Mouse (Mus musculus): Measurements from ENCODE around the gene Vtn.

DNA sequence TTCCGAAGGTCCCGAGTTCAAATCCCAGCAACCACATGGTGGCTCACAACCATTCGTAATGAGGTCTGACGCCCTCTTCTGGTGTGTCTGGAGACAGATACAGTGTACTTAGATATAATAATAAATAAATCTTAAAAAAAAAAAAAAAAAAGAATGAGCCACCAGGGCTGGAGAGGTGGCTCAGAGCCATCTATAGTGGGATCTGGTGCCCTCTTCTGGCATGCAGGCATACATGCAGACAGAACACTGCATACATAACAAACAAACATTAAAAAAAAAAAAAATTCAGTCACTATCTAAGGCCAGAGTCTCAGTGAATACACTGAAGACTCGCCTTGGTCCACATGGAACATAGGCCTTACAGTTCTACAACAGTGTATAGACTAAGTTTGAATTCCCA, 10.3 kb downstream of the Vtn start:
- TF ChIP-seq EP300 (IDR thresholded peaks at IDR 0.05; ENCODE audit: insufficient read depth, low read depth, low read length) (no peak), POLR2A (IDR thresholded peaks at IDR 0.05; ENCODE audit: insufficient read depth, low read length) (no peak), CTCF (IDR thresholded peaks at IDR 0.05; ENCODE audit: low read depth, low read length) (peak; percentile 39)
